8 mouse cellular contexts compared by ENCODE assay signal in the genomic region with DNA sequence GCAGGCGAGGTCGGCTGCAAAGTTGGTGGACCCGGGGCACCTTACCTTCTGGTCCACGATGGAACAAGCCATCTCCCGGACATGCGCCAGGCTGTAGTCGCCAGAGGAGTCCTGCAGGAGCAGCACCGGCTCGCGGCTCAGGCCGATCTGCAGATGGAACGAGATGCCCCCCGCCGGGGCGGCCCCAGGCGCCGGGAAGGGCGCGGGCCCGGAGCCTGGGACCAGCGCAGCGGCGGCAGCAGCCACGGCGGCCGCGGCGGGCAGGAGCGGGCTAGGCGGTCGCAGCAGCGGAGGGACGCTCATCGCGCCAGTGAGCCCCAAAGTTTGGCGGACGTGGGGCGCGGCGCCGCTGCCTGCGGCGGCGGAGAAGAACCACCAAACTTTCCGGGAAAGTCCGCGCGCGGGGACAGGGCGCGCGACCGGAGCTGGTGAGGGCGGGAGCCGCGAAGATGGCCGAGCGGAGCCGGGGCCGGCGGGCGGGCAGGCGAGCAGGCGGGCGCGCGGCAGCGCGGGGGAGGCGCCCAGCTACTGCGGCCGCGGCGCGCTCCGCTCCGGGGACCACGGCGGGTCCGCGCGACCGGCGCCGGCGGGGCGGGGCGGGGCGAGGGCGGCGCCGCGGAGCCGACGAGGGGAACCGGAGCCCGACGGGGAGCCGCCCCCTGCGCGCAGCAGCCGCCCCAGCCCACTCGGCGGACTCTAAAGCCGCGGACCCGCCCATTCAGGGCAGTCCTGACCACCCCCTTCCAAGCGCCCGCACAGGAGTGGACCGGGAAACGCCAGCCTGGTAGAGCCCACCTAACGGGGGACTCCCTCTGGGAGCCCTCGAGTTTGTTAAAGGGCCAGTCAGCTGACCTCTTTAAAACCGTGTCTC. TPM values are rescaled to one million over a fixed set of nuclear protein-coding genes. Genes with fewer than 3 reads are reported as not detected.
DNase-seq lines count a peak whose midpoint lies in the region; ATAC-seq and TF ChIP-seq lines count a peak whose summit lies in the region.

Gene Prkd1 (minus strand): TSS at position 428 of the 871 bp plus-strand sequence.

- 8% methylated on average over 114 of the region's 114 CpGs for WGBS in thymus, adult 2 months
- 3% methylated on average over 99 of the region's 114 CpGs for WGBS in heart, embryonic 10.5 days
- WGBS in limb, embryonic 13.5 days: under 1% methylated on average over 96 of the region's 114 CpGs
- under 1% methylated on average over 69 of the region's 114 CpGs for WGBS in midbrain, embryonic 15.5 days

- H3K27me3 ChIP-seq in thymus, adult 2 months (ENCODE audit: control insufficient read depth, insufficient read depth, low read length): no peaks in the 10 kb centered on the region; the same call in 1 of the 2 replicates
- no peaks in the 10 kb centered on the region for H3K27me3 ChIP-seq in heart, embryonic 10.5 days (ENCODE audit: insufficient read depth, poor library complexity, severe bottlenecking)
- peaks cover 9% of the 10 kb centered on the region for H3K27me3 ChIP-seq in limb, embryonic 13.5 days
- H3K27me3 ChIP-seq in midbrain, embryonic 15.5 days (replicated peaks): 0 out of 2 replicates have a peak, but pooled peaks cover 5% of the 10 kb centered on the region
- no peaks in the 10 kb centered on the region for H3K27me3 ChIP-seq in testis, adult 2 months (ENCODE audit: control insufficient read depth, insufficient read depth, low read length)

- no peaks in the 10 kb centered on the region for H3K36me3 ChIP-seq in thymus, adult 2 months (ENCODE audit: control insufficient read depth, insufficient read depth, low read length)
- H3K36me3 ChIP-seq in heart, embryonic 10.5 days: no peaks in the 10 kb centered on the region
- H3K36me3 ChIP-seq in limb, embryonic 13.5 days: no peaks in the 10 kb centered on the region
- H3K36me3 ChIP-seq in midbrain, embryonic 15.5 days (replicated peaks): no peaks in the 10 kb centered on the region
- no peaks in the 10 kb centered on the region for H3K36me3 ChIP-seq in testis, adult 2 months (ENCODE audit: control insufficient read depth, insufficient read depth, low read length)

- H3K4me1 ChIP-seq in thymus, adult 2 months (replicated peaks; ENCODE audit: control insufficient read depth, insufficient read depth, low read length): no peaks in the 10 kb centered on the region
- no peaks in the 10 kb centered on the region; the same call in 1 of the 2 replicates for H3K4me1 ChIP-seq in embryonic fibroblast, embryonic 13.5 days (ENCODE audit: control insufficient read depth, insufficient read depth, low read length)
- H3K4me1 ChIP-seq in heart, embryonic 10.5 days: peaks cover 21% of the 10 kb centered on the region
- H3K4me1 ChIP-seq in limb, embryonic 13.5 days: peaks cover 10% of the 10 kb centered on the region; the same call in 1 of the 2 replicates
- peaks cover 13% of the 10 kb centered on the region; the same call in 1 of the 2 replicates for H3K4me1 ChIP-seq in midbrain, embryonic 15.5 days
- peaks cover 11% of the 10 kb centered on the region for H3K4me1 ChIP-seq in testis, adult 2 months (ENCODE audit: control insufficient read depth, insufficient read depth, low read length)

- peak within 1 kb of the TSS; percentile 90 for H3K4me2 ChIP-seq in limb, embryonic 13.5 days (replicated peaks)
- H3K4me2 ChIP-seq in midbrain, embryonic 15.5 days: peak within 1 kb of the TSS; percentile 95

- no peak for TF ChIP-seq POLR2A in thymus, adult 2 months (IDR thresholded peaks at IDR 0.05; ENCODE audit: control insufficient read depth, extremely low read depth, insufficient read depth, low read length, poor library complexity)
- TF ChIP-seq POLR2A in embryonic fibroblast, embryonic 13.5 days (IDR thresholded peaks at IDR 0.05; ENCODE audit: low read depth, low read length): no peak; the same call in 1 of the 2 replicates
- TF ChIP-seq POLR2A in testis, adult 2 months (IDR thresholded peaks at IDR 0.05; ENCODE audit: control insufficient read depth, low read depth, low read length): peak; percentile 29; the same call in 1 of the 2 replicates

- peak within 1 kb of the TSS; percentile 83 for H3K9ac ChIP-seq in limb, embryonic 13.5 days
- peak within 1 kb of the TSS; percentile 67 for H3K9ac ChIP-seq in midbrain, embryonic 15.5 days

- peak within 1 kb of the TSS; percentile 15 for H3K4me3 ChIP-seq in thymus, adult 2 months (ENCODE audit: control insufficient read depth, insufficient read depth, low read length)
- peak within 1 kb of the TSS; percentile 60 for H3K4me3 ChIP-seq in embryonic fibroblast, embryonic 13.5 days (ENCODE audit: insufficient read depth, low read length)
- H3K4me3 ChIP-seq in heart, embryonic 10.5 days: peak within 1 kb of the TSS; percentile 93
- peak within 1 kb of the TSS; percentile 80 for H3K4me3 ChIP-seq in limb, embryonic 13.5 days
- H3K4me3 ChIP-seq in midbrain, embryonic 15.5 days: peak within 1 kb of the TSS; percentile 69
- peak within 1 kb of the TSS; percentile 93 for H3K4me3 ChIP-seq in testis, adult 2 months (ENCODE audit: control insufficient read depth, low read depth, low read length)

- H3K9me3 ChIP-seq in heart, embryonic 10.5 days: no peaks in the 10 kb centered on the region
- no peaks in the 10 kb centered on the region for H3K9me3 ChIP-seq in limb, embryonic 13.5 days
- H3K9me3 ChIP-seq in midbrain, embryonic 15.5 days: no peaks in the 10 kb centered on the region

- peak; percentile 1 for DNase-seq in thymus, adult 2 months
- no peak for DNase-seq in thymus, postnatal 25 days
- DNase-seq in heart, embryonic 10.5 days (ENCODE audit: low spot score): peak; percentile 91
- DNase-seq in kidney, adult 9 months: peak; percentile 63

- peak; percentile 91 for ATAC-seq in limb, embryonic 13.5 days (ENCODE audit: low FRiP score, low read depth)
- ATAC-seq in midbrain, embryonic 15.5 days (replicated peaks): peak; percentile 96

- H3K27ac ChIP-seq in thymus, adult 2 months (ENCODE audit: control insufficient read depth, insufficient read depth, low read length): no peak within 1 kb of the TSS
- H3K27ac ChIP-seq in embryonic fibroblast, embryonic 13.5 days (ENCODE audit: insufficient read depth, low read length): peak within 1 kb of the TSS; percentile 3; the same call in 1 of the 2 replicates
- H3K27ac ChIP-seq in heart, embryonic 10.5 days: peak within 1 kb of the TSS; percentile 96
- peak within 1 kb of the TSS; percentile 79; the same call in 1 of the 2 replicates for H3K27ac ChIP-seq in limb, embryonic 13.5 days
- H3K27ac ChIP-seq in midbrain, embryonic 15.5 days: peak within 1 kb of the TSS; percentile 2; the same call in 1 of the 2 replicates
- peak within 1 kb of the TSS; percentile 39 for H3K27ac ChIP-seq in testis, adult 2 months (ENCODE audit: control insufficient read depth, insufficient read depth, low read depth, low read length)

- TF ChIP-seq CTCF in thymus, adult 2 months (IDR thresholded peaks at IDR 0.05; ENCODE audit: borderline replicate concordance, control insufficient read depth, extremely low read depth, insufficient read depth, low read length, poor library complexity): no peak
- TF ChIP-seq CTCF in embryonic fibroblast, embryonic 13.5 days (IDR thresholded peaks at IDR 0.05; ENCODE audit: borderline replicate concordance, insufficient read depth, low read length): no peak
- no peak for TF ChIP-seq CTCF in testis, adult 2 months (IDR thresholded peaks at IDR 0.05; ENCODE audit: control insufficient read depth, insufficient read depth, insufficient replicate concordance, low read depth, low read length)

RNA-seq across cellular contexts. Expression of gene Prkd1, which starts in this region (rescaled TPM):
- 0.89 and 1.0 TPM in 2 replicates for polyA plus RNA-seq in thymus, adult 2 months (2012; rRNA removed)
- polyA plus RNA-seq in embryonic fibroblast, embryonic 13.5 days (2011; ENCODE audit: insufficient read length, low read depth, missing spikeins): 17.4 and 20.1 TPM in 2 replicates
- 6.5 and 7.3 TPM in 2 replicates for polyA plus RNA-seq in heart, embryonic 10.5 days (2016; fragmentation: Nextera tagmentation; extraction: Ambion mirVana)
- 5.3 and 5.4 TPM in 2 replicates for polyA plus RNA-seq in limb, embryonic 13.5 days (2015; fragmentation: Nextera tagmentation; extraction: Ambion mirVana)
- polyA plus RNA-seq in midbrain, embryonic 15.5 days (2015; fragmentation: Nextera tagmentation; extraction: Ambion mirVana): 2.1 and 2.3 TPM in 2 replicates
- 2.1 and 2.2 TPM in 2 replicates for polyA plus RNA-seq in testis, adult 2 months (2012; rRNA removed)

Comparison
In these comparisons a context has a peak if more than half of its experiments do, and no peak if none do; other contexts are left out.
1. H3K4me3 ChIP-seq: peak in every context shown above with its lines; median percentile 93 in heart, embryonic 10.5 days; 93 in testis, adult 2 months; 80 in limb, embryonic 13.5 days; 69 in midbrain, embryonic 15.5 days; 60 in embryonic fibroblast, embryonic 13.5 days; 15 in thymus, adult 2 months.